Mouse (Mus musculus) CH12.LX (cell line): ENCODE measurements around the gene Tmc8. TPM values are rescaled to one million over a fixed set of nuclear protein-coding genes. Genes with fewer than 3 reads are reported as not detected.
A peak's percentile ranks its signal among the peaks of the same experiment; 100 is the strongest.
"Not testable (repeated sequence)": the region's sequence is repeated elsewhere in the genome, so short reads cannot be mapped to it uniquely, and the experiment has no call there.

Experiments used
- DNase-seq: peaks from one replicate; pipeline ENCODE4 v3.0.0-alpha.2; 2013; ENCODE audit errors: extremely low read depth
- H3K27ac ChIP-seq: 2 replicates; pipeline ENCODE4 v1.5.1; 2012; ENCODE audit warnings: low read depth, mild to moderate bottlenecking, control low read depth, moderate library complexity; ENCODE audit not compliant: insufficient read depth
- H3K27me3 ChIP-seq: replicated peaks from 2 replicates; pipeline ENCODE3; 2012; ENCODE audit warnings: inconsistent platforms
- H3K36me3 ChIP-seq, 2 experiments: replicated peaks in 1 of 2; 2 replicates each; pipeline versions ENCODE3 to v1.6.1; 2012; ENCODE audit warnings: inconsistent platforms in 1 of 2, low read length in 1 of 2, mild to moderate bottlenecking in 1 of 2, mixed read lengths in 1 of 2, moderate library complexity in 1 of 2; ENCODE audit not compliant: control insufficient read depth in 1 of 2, insufficient read depth in 1 of 2
- H3K4me1 ChIP-seq, 2 experiments: 2 replicates each; pipeline ENCODE4 v1.6.1; 2012; ENCODE audit warnings: inconsistent platforms in 1 of 2, moderate library complexity in 1 of 2; ENCODE audit not compliant: insufficient read depth in 2 of 2, control insufficient read depth in 1 of 2
- H3K4me2 ChIP-seq: 2 replicates; pipeline ENCODE4 v1.6.1; 2012; ENCODE audit warnings: low read depth, mild to moderate bottlenecking, control low read depth; ENCODE audit not compliant: poor library complexity, insufficient read depth, severe bottlenecking
- H3K4me3 ChIP-seq, 3 experiments: fragments of 150-350 bp in 1 of 3; sonication (generic) in 1 of 3; replicated peaks in 1 of 3; 2 replicates each; pipeline versions ENCODE3 to v1.5.1; 2011 to 2012; ENCODE audit warnings: low read depth in 2 of 3, low read length in 2 of 3, mild to moderate bottlenecking in 2 of 3, moderate library complexity in 2 of 3, control low read depth in 1 of 3, improper control_type of control experiment in 1 of 3, inconsistent platforms in 1 of 3, mixed read lengths in 1 of 3; ENCODE audit not compliant: poor library complexity in 1 of 3
- H3K79me2 ChIP-seq: replicated peaks from 2 replicates; pipeline ENCODE4 v1.6.1; 2012; ENCODE audit warnings: mild to moderate bottlenecking, moderate library complexity; ENCODE audit not compliant: control insufficient read depth, poor library complexity, insufficient read depth, severe bottlenecking; ENCODE audit errors: extremely low read depth
- H3K9ac ChIP-seq: 2 replicates; pipeline ENCODE4 v1.6.1; 2012; ENCODE audit warnings: low read depth, mild to moderate bottlenecking, control low read depth, moderate library complexity; ENCODE audit not compliant: insufficient read depth
- H3K9me3 ChIP-seq: replicated peaks from 2 replicates; pipeline ENCODE3; 2012; ENCODE audit warnings: low read length, inconsistent platforms, mixed read lengths
- BHLHE40 ChIP-seq: IDR thresholded peaks from 2 replicates; pipeline ENCODE4 v1.6.1; 2011; ENCODE audit warnings: mild to moderate bottlenecking, low read depth, low read length, improper control_type of control experiment
- CTCF ChIP-seq, 2 experiments: IDR thresholded peaks in 1 of 2; conservative IDR thresholded peaks in 1 of 2; 2 replicates each; pipeline ENCODE4 v1.5.1; 2011 to 2012; ENCODE audit warnings: low read depth in 2 of 2, low read length in 2 of 2, improper control_type of control experiment in 1 of 2, inconsistent platforms in 1 of 2, mild to moderate bottlenecking in 1 of 2, moderate library complexity in 1 of 2
- E2F4 ChIP-seq: IDR thresholded peaks from 2 replicates; pipeline ENCODE4 v1.6.1; 2011; ENCODE audit warnings: low read depth, low read length, improper control_type of control experiment; ENCODE audit not compliant: insufficient replicate concordance
- EP300 ChIP-seq: IDR thresholded peaks from 2 replicates; pipeline ENCODE4 v1.6.1; 2011; ENCODE audit warnings: low read length, improper control_type of control experiment
- IRF4 ChIP-seq: IDR thresholded peaks from 2 replicates; pipeline ENCODE4 v1.6.1; 2014; ENCODE audit warnings: low read depth, mild to moderate bottlenecking, inconsistent platforms, low read length, improper control_type of control experiment
- JUND ChIP-seq: conservative IDR thresholded peaks from 2 replicates; pipeline ENCODE4 v1.6.1; 2011; ENCODE audit warnings: low read depth, low read length, improper control_type of control experiment
- MAFK ChIP-seq: IDR thresholded peaks from 2 replicates; pipeline ENCODE4 v1.6.1; 2011; ENCODE audit warnings: low read length, improper control_type of control experiment; ENCODE audit not compliant: insufficient replicate concordance
- MEF2A ChIP-seq: IDR thresholded peaks from 2 replicates; pipeline ENCODE4 v1.6.1; 2014; ENCODE audit warnings: low read depth, mild to moderate bottlenecking, inconsistent platforms, low read length, improper control_type of control experiment, borderline replicate concordance
- MYC ChIP-seq: IDR thresholded peaks from 2 replicates; pipeline ENCODE4 v1.6.1; 2011; ENCODE audit warnings: low read depth, mild to moderate bottlenecking, improper control_type of control experiment, low read length
- POLR2A ChIP-seq: IDR thresholded peaks from 2 replicates; pipeline ENCODE4 v1.6.1; 2011; ENCODE audit warnings: low read depth, mild to moderate bottlenecking, improper control_type of control experiment, low read length
- RAD21 ChIP-seq: IDR thresholded peaks from 2 replicates; pipeline ENCODE4 v1.6.1; 2011; ENCODE audit warnings: low read depth, mild to moderate bottlenecking, low read length, improper control_type of control experiment, moderate library complexity
- SMC3 ChIP-seq: IDR thresholded peaks from 2 replicates; pipeline ENCODE4 v1.6.1; 2011; ENCODE audit warnings: low read depth, low read length, improper control_type of control experiment
- TCF12 ChIP-seq: IDR thresholded peaks from 2 replicates; pipeline ENCODE4 v1.6.1; 2014; ENCODE audit warnings: low read depth, mild to moderate bottlenecking, inconsistent platforms, low read length, improper control_type of control experiment
- USF2 ChIP-seq: conservative IDR thresholded peaks from 2 replicates; pipeline ENCODE4 v1.6.1; 2011; ENCODE audit warnings: low read depth, low read length, improper control_type of control experiment
- ZC3H11A ChIP-seq: IDR thresholded peaks from 2 replicates; pipeline ENCODE4 v1.6.1; 2012; ENCODE audit warnings: low read depth, mild to moderate bottlenecking, inconsistent platforms, low read length, improper control_type of control experiment
- ZNF384 ChIP-seq: IDR thresholded peaks from 2 replicates; pipeline ENCODE4 v1.6.1; 2012; ENCODE audit warnings: low read depth, low read length, improper control_type of control experiment, inconsistent platforms
- dilution Hi-C: fragments of 300-500 bp; cut with MboI; formaldehyde crosslinking; loops from 2 replicates; pipeline ENCODE4 v1.14.3; 2020; ENCODE audit warnings: low sequenced_read_pairs; ENCODE audit not compliant: extremely low pct_unique_long_range_greater_than_20kb, extremely low pct_ligation_motif_present
- in situ Hi-C: fragments of 300-500 bp; cut with MboI; formaldehyde crosslinking; loops from 3 replicates; pipeline ENCODE4 v1.14.3; 2019; ENCODE audit warnings: low sequenced_read_pairs, low pct_ligation_motif_present, low pct_unique_long_range_greater_than_20kb, mixed read lengths
- polyA plus RNA-seq: library from polyadenylated mRNA; unstranded; fragments of >175 nt; gene quantifications from 2 replicates; pipeline ENCODE4 v1.2.1, GENCODE M21; 2012; ENCODE audit warnings: low read depth; ENCODE audit not compliant: insufficient read length
- total RNA-seq, 2 experiments: library from RNA; depleted of rRNA; stranded (reverse); fragments of 300-350 nt in 1 of 2; fragments of >200 nt in 1 of 2; gene quantifications; 2 replicates each; pipeline ENCODE4 v1.2.3; 2012 to 2014

Gene Tmc8
- total and polyA plus RNA-seq, 3 experiments = 2.2 to 9.8 (median 6.1) TPM

- dilution Hi-C loops (no loop called here), in situ Hi-C loops (no loop called here)
- DNase-seq = peak; percentile 89
- Histone ChIP-seq H3K27ac (no peak overlapping the region), H3K9me3 (no peaks in the 10 kb centered on the region), H3K79me2 (no peaks in the 10 kb centered on the region), H3K4me2 (no peak overlapping the region), H3K4me1 (peaks cover 12 to 48% of the 10 kb centered on the region in 2 experiments), H3K9ac (no peak overlapping the region), H3K27me3 (no peaks in the 10 kb centered on the region), H3K36me3 (peaks cover 0 to 39% of the 10 kb centered on the region in 2 experiments), H3K4me3 (no peak overlapping the region)
- TF ChIP-seq JUND (no peak), MYC (peak; percentile 56; the same call in 1 of the 2 replicates), EP300 (no peak), RAD21 (peak; percentile 75), SMC3 (peak; percentile 91), CTCF (conservative IDR thresholded peaks at IDR 0.05 in 1 of 2, IDR thresholded peaks at IDR 0.05 in 1 of 2; ENCODE audit: low read depth in 2 of 2, low read length in 2 of 2) (peak; percentile 29 to 91; a peak in 3 of 4 replicates), MAFK (no peak), POLR2A (peak; percentile 41; the same call in 1 of the 2 replicates), USF2 (no peak), TCF12 (peak; percentile 16; the same call in 1 of the 2 replicates)
Observed at GRCm38 (mm10) chr11:117786294-117786693, 4.4 kb downstream of the Tmc8 start.

- peak; percentile 49 for TF ChIP-seq EP300
- peak; percentile 29; the same call in 1 of the 2 replicates for TF ChIP-seq BHLHE40
- TF ChIP-seq IRF4 = 0 out of 2 replicates have a peak, but pooled peaks have one; percentile 33
- peak; percentile 93 for TF ChIP-seq ZNF384
- dilution Hi-C loops, H3K27me3 ChIP-seq, H3K79me2 ChIP-seq, H3K4me3 ChIP-seq, DNase-seq, H3K9ac ChIP-seq, H3K9me3 ChIP-seq, H3K27ac ChIP-seq, in situ Hi-C loops, H3K4me2 ChIP-seq: not testable (repeated sequence)
- Histone ChIP-seq H3K36me3 (peaks cover 0 to 39% of the 10 kb centered on the region in 2 experiments), H3K4me1 (peaks cover 21 to 51% of the 10 kb centered on the region in 2 experiments)
Observed at GRCm38 (mm10) chr11:117788481-117788880, 6.6 kb downstream of the Tmc8 start.

GRCm38 (mm10) chr11:117790286-117790685, 8.4 kb downstream of the Tmc8 start:
- Histone ChIP-seq H3K4me3 (peak overlapping the region in 2 of 3 experiments; percentile 27 to 45), H3K79me2 (no peaks in the 10 kb centered on the region), H3K9me3 (no peaks in the 10 kb centered on the region), H3K27me3 (no peaks in the 10 kb centered on the region), H3K4me2 (peak overlapping the region; percentile 84), H3K4me1 (peaks cover 19 to 63% of the 10 kb centered on the region in 2 experiments), H3K9ac (peak overlapping the region; percentile 39), H3K27ac (no peak overlapping the region), H3K36me3 (peaks cover 0 to 24% of the 10 kb centered on the region in 2 experiments)
- peak; percentile 36; the same call in 1 of the 2 replicates for TF ChIP-seq MEF2A
- TF ChIP-seq E2F4 = no peak
- peak; percentile 48 for TF ChIP-seq ZC3H11A
- peak; percentile 80 for TF ChIP-seq SMC3
- TF ChIP-seq MYC = 0 out of 2 replicates have a peak, but pooled peaks have one; percentile 36
- TF ChIP-seq BHLHE40 = no peak
- peak; percentile 86 for TF ChIP-seq RAD21
- peak; percentile 82 to 94 for TF ChIP-seq CTCF (conservative IDR thresholded peaks at IDR 0.05 in 1 of 2, IDR thresholded peaks at IDR 0.05 in 1 of 2; ENCODE audit: low read depth in 2 of 2, low read length in 2 of 2)
- in situ Hi-C loops (loop anchor here (5.0 kb wide), 1 partner anchor 37 kb away; the partner anchor contains the start of genes Afmid and Tk1), dilution Hi-C loops (no loop called here)
- DNase-seq = peak; percentile 85
